Mouse (Mus musculus) MEL (cell line): ENCODE data around the gene Cd55.
"Not testable (repeated sequence)": the region's sequence is repeated elsewhere in the genome, so short reads cannot be mapped to it uniquely, and the experiment has no call there.

Experiments
- CTCF ChIP-seq, 3 experiments: IDR thresholded peaks in 2 of 3; conservative IDR thresholded peaks in 1 of 3; 2 replicates each; pipeline ENCODE4 v1.5.1; 2011 to 2012; ENCODE audit warnings: low read length in 3 of 3, low read depth in 2 of 3, mild to moderate bottlenecking in 2 of 3, improper control_type of control experiment in 1 of 3, inconsistent platforms in 1 of 3, mixed read lengths in 1 of 3, moderate library complexity in 1 of 3; ENCODE audit not compliant: control insufficient read depth in 1 of 3, insufficient read depth in 1 of 3, poor library complexity in 1 of 3, severe bottlenecking in 1 of 3
- EP300 ChIP-seq, 2 experiments: IDR thresholded peaks; 2 replicates each; pipeline ENCODE4 v1.6.1; 2011; ENCODE audit warnings: improper control_type of control experiment in 2 of 2, low read length in 2 of 2, low read depth in 1 of 2, mild to moderate bottlenecking in 1 of 2
- GABPA ChIP-seq: IDR thresholded peaks from 2 replicates; pipeline ENCODE4 v1.6.1; 2012; ENCODE audit warnings: low read depth, mild to moderate bottlenecking, inconsistent platforms, low read length, improper control_type of control experiment, moderate library complexity
- HCFC1 ChIP-seq: IDR thresholded peaks from 2 replicates; pipeline ENCODE4 v1.6.1; 2012; ENCODE audit warnings: low read depth, mild to moderate bottlenecking, inconsistent platforms, low read length, improper control_type of control experiment, moderate library complexity
- MYC ChIP-seq: IDR thresholded peaks from 2 replicates; pipeline ENCODE4 v1.6.1; 2011; ENCODE audit warnings: low read depth, mild to moderate bottlenecking, low read length, improper control_type of control experiment, moderate library complexity
- POLR2AphosphoS2 ChIP-seq: IDR thresholded peaks from 2 replicates; pipeline ENCODE4 v1.6.1; 2011; ENCODE audit warnings: low read length, improper control_type of control experiment
- RCOR1 ChIP-seq: IDR thresholded peaks from 2 replicates; pipeline ENCODE4 v1.6.1; 2012; ENCODE audit warnings: low read depth, mild to moderate bottlenecking, inconsistent platforms, low read length, improper control_type of control experiment
- TAL1 ChIP-seq: IDR thresholded peaks from 2 replicates; pipeline ENCODE4 v1.6.1; 2012; ENCODE audit warnings: mild to moderate bottlenecking, inconsistent platforms, low read length, moderate library complexity, mixed read lengths
- ZC3H11A ChIP-seq: IDR thresholded peaks from 2 replicates; pipeline ENCODE4 v1.6.1; 2012; ENCODE audit warnings: low read depth, mild to moderate bottlenecking, inconsistent platforms, low read length, improper control_type of control experiment

- TF ChIP-seq RCOR1; CTCF (IDR thresholded peaks at IDR 0.05 in 2 of 3, conservative IDR thresholded peaks at IDR 0.05 in 1 of 3; ENCODE audit: control insufficient read depth in 1 of 3, insufficient read depth in 1 of 3, low read depth in 2 of 3, low read length in 3 of 3, poor library complexity in 1 of 3, severe bottlenecking in 1 of 3); TAL1; ZC3H11A; POLR2AphosphoS2; HCFC1; GABPA; MYC: not testable (repeated sequence)
- peak; percentile 35 to 68; a peak in 3 of 4 replicates for TF ChIP-seq EP300 (IDR thresholded peaks at IDR 0.05; ENCODE audit: low read depth in 1 of 2, low read length in 2 of 2)
These were observed 33.9 kb downstream of the Cd55 start for GRCm38 (mm10) chr1:130428667-130429066.
